Mouse (Mus musculus): Measurements from ENCODE around the gene Emilin2.

Emilin2 gene

DNA sequence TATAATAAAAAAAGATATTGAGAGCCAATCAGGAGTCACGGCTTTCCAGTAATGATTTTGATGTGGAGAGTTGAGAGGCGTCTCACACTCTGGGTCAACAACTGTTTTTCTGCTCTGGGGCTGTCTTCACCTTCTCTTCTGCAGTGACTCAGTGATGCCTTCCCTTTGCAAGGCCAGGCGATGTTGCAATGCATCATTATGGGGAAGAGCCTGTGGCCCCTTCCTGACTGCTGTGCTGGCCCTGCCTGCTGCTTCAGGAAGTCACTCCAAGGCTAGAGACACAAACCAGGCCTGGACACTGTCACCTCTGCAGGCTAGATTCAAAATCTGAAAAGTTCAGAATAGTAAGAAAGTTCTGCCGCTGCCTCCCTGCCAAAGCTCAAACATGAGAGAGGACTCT is 11.9 kb downstream of the Emilin2 start:
- DNase-seq: no peak

DNA sequence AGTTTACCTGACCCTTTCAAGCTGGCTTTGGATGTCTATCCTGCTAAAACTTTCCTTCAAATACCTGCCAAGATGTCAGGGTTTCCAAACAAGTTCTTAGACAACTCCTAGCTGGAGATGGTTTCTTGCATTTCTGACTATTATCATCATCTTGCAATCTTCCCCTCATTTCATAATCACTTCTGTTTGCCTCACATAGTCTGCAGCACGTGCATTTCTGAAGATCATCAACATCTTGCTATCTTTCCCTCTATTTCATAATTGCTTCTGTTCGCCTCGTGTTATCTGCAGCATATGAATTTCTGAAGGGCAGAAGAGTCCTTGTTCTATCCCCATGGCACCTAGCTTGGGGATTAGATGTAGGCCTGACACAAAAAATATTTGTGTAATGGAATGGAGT is 17.2 kb downstream of the Emilin2 start:
- no peak for DNase-seq

DNA sequence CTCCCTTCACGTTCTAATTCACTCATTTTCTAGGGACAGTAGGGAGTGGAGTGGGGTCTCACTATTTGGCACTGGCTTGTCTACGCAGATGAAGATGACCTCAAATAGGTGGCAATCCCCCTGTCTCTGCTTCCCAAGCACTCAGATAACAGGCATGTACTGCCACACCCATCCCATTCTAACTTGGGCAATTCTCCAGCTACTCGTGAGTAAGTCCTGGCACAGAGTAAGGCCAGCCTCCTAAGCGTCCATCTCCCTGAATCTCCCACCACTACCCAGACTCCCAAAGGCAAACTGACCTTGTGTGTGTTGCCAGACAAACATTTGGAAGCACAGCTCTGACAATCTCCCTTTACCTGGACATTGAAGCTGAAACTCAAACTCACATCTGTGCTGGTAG is 18.9 kb downstream of the Emilin2 start:
- DNase-seq: no peak

DNA sequence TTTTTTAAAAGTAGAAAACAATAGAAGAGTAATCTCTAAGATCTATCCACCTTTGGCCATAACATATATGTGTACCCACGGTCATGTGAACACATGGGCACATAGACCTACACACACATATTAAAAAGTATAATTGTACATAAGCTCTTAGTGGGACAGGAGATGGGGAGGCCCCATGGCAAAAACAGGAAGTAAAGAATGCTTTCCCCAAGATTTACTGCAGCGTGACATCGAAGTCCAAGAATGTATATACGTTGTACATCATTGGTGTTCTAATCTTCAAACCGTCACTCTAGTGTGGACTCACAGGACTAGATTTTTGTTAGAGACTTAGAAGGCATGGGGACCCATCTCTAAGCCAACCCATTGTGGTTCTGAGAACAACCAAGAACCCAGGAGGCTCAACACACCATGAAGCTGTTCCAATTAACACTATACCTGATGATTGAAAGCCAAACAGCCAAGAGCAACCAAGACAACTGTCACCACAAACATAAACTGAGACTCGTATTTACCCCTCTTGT is 19.8 kb downstream of the Emilin2 start:
- no peak for DNase-seq

DNA sequence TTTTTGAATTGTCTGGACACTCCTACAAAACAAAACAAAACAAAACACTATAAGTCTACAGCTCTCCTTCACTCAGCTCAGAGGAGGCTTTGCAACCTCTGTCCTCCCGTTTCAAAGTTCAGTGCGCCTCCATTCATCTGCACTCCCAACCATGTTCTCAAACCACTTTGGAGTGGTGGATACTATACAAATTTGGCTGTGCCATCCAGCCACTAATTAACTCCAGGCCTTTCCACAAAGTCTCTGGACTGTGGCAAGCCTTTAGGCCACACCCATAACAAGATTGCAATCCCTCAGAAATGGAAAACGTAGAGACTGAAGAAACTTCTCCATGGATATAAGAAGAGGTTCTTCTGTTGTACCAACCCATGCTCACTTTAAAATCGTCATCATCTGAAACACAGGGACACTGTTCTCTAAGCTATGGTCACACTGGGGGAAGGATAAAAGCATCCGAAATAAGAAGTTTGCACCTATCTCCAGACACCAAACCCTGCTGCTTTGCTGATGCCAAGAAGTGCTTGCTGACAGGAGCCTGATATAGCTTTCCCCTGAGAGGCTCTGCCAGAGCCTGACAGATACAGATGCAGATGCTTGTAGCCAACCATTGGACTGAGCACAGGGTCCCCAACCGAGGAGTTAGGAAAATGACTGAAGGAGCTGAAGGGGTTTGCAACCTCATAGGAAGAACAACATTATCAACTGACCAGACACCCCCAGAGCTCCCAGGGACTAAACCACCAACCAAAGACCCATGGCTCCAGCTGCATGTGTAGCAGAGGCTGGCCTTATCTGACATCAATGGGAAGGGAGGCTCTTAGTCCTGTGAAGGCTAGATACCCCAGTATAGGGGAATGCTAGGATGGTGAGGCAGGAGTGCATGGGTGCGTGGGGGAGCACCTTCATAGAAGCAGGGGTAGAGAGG is 21.0 kb downstream of the Emilin2 start:
- DNase-seq: no peak

DNA sequence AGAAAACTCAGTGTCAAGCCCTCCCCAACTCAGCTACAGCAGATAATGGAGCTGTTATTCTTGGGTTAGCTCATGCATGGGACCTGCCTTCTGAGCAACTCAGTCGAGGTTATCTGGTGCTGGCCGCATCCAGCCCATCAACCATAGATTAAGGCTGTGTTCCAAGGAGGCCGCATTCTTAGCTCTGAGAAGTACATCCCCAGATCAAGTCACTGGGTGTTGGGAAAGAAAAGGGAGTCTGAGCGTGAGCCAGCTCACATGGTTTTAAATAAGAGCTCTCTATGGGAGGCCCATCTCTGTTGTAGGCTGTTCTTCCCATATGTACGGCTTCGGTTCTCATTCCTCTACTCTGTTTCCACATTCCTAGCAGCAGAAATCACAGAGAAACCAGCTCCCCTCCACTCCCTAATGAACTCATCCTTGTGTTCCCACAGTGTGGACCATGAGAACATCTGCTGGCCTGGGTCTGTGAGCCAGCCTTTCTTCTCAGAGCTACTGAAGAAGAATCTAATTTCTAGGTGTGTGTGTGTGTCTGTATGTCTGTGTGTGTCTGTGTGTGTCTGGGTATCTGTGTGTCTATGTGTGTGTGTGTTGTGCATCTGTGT is 22.1 kb downstream of the Emilin2 start:
- DNase-seq: no peak

DNA sequence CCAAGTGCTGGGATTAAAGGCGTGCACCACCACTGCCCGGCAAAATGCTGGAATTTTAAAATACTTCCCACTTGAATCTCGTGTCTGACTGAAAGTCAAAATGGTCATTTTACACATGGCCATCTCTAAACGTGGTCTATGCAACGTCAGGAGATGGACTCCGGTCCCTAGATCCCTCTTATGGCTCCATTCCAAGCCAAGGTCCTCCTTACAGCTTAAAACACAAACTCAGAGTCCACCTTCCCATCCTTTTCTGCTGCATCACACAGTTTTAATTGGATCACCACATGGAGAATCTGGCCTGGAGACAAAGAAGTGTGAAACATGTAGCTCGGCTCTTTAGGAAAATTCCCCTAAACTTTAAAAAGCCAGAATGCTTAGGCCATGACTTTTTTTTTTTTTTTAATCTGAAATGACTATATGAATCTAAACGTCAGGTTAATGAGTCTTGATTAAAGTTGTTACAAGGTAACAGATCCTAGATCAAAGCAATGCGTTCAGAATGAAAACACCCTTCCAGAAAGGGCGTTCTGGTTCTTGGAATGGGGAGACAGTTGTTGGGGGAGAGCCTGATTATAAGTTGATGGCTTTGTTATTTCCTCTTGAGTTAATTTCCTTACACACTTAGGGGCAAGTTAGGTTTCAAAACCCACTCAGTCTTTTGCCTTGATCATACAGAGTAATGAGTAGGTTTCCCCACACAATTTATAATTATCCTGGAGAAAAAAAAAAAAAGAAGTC is 22.8 kb downstream of the Emilin2 start:
- no peak for DNase-seq

DNA sequence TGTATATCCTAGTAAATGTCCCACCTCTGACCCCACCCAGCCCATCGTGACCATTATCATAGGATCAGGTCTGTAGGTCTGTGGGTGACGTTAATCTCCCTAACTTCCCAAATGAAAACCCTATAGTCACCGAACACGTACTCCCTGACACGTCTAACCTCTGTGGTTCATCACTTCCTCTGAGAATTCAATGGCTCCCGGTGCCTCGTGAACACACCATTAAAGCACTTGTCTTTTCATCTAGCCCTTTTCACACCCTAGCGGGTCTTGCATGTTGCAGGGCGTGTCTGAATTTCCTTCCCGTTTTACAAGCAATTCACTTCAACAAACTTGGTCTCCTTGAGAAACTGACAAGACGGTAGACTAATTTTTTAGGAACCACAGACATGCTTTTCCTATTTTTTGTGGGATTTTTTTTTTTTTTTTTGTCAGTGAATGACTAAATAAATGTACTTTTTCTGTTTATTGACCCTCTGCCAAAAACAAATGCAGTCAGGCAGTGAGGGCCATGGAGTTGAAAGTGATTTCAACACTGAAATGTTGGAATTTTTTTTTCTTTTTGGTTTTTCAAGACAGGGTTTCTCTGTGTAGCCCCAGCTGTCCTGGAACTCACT is 23.5 kb downstream of the Emilin2 start:
- no peak for DNase-seq

DNA sequence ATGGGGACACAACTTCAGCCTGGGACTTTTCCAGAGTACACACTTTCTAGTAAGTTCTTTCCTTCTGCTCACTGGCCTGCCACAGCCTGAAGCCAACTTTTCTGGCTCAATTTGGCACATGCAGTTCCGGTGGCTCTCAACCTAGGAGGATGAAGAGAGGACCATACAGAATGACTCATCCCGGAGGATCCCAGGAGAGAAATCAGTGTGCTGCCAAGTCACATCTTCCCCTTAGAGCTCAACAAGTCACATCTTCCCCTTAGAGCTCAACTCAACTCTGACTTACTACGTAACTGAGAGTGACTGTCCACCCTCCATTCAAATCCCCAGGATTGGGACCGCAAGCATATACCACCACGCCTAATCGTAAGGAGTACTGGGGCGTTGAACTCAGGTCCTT is 24.2 kb downstream of the Emilin2 start:
- no peak for DNase-seq

DNA sequence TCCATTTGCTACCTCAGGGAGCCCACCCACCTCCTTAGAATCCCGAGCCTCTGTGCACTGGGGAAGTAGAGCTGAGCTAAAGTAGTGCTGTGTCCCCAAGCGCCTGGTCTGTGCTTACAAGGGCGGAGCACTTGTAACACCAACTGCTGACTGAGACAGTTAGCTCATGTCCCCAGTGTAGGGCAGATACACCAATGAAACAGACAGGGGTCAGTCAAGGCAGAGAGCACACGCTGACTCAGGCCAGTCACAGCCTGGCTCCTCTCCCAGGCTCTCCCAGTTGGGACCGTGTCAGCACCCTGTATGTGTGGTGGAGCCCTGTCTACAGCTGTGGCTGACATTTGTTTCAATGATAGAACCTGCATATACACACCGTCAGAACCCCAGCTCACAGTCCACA is 25.8 kb downstream of the Emilin2 start:
- no peak for DNase-seq

DNA sequence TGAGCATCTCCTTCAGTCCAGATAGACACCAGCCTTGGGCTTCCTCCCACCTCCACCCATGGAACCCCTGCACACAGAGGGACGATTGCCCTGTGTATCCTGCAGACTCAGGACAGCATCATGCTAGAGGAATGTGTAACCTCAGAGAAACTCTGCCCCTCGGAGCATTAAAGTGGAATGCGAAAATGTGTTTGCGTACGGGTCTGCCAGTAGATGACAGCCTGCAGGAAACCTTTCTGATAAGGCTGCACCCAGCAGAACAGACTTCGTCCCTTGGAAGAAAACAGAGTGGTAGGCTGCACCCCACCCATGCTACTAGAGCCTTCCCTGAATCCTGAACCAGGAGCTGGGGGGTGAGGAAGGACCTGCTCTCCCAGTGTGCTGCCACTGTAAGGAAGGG is 26.9 kb downstream of the Emilin2 start:
- no peak for DNase-seq

DNA sequence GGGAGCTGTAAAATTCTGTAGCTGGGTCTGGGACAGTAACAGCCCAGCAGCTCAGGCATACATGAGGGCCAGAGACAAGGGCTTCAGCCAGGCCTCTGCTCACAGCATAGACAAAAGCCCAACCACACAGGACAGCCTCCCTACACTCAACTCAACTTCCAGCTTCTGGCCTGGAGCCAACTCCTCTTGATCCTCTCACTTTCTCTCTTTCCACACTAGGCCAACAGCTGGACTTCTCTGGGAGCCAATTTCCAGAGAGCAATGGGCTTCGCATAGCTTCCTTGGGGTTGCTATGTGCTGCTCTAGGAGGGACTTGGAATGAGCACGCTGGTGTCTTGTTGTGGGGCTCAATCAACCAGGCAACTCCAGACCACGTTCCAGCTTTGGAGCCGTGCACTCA is 28.5 kb downstream of the Emilin2 start:
- no peak for DNase-seq

DNA sequence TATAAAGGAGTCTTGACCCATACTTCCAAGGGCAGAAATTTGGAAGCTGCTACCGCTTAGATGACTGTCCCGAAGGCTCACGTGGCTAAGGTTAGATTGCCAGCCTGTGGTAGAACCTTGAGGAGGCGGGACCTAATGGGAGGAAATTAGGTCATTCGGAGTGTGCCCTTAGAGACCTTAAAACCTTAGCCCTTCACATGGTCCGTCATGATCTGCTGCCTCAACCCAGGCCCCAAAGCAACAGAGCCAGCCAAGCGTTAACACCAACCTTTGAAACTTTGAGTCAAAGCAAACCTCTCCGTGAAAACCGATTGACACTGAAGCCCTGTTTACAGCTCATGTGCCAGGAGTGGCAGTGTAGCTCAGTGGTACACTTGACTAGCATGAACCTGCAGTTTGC is 29.1 kb downstream of the Emilin2 start:
- DNase-seq: no peak

DNA sequence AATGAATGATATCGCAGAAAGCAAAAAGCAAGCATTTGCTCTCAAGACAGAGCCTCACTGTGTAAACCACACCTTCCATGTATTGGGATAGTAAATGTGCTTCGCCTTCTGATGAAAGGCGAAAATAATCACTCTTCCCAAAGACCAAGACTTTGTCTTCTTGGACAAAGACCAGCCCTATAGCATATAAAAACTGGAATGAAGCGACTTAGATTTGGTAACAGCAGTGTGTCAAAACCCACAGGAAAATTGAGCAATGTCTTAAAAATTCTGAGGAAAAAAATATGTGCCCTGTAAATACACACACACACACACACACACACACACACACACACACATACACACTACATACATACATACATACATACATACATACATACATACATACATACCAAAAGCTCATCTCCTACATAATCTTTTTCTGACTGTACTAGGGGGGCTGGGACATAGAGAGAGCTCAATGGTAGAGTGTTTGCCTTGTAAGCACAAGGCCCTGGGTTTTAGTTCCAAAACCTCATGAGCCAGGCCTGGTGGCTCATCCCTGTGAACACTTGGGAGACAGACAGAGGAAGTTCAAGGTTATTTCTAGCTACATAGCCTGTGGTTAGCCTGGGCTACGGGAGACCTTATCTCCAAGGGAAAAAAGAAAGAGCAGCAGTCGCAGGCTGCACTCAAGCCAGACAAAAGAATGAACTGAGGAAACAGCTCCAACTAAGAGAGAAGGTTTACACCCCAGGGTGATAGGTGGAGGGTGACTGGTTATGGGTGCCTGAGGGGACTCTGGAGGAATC is 33.9 kb downstream of the Emilin2 start:
- no peak for DNase-seq

DNA sequence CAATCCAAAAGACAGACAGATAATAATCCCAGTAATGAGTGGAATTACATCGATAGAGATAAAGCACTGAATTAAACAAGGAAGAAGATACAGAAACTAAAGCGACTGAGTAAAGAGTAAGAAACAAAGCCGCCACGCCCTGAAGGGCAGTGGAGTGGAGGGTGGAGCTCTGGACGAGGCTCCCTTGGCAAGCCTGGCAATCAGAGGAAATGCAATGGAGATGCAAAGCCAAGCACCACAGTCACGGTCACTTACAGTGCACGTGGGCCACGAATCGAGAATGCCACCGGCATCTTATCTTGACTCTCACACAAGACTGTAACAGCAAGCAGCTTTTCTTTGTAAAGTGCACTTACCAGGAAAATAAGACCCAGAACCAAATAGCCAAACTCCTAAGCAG is 35.0 kb downstream of the Emilin2 start:
- DNase-seq: no peak

DNA sequence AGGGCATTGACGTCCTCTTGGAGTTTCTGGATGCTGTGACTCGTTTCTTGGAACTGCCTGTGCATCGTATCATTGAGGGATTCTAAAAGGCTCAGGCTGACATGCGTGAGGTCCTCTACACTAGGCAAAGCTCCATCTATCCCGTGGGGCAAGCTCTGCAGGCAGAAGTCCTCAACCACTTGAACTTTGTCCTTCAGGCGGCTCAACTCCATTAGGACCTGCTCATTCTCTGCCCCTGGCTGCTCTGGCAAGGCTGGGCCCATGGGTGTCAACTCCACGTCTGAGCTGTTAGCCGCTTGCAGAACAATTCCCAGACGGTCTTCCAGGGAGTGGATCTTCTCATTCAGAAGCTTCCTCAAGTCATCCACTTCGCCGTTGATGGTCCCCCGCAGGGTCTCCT is 37.9 kb downstream of the Emilin2 start:
- no peak for DNase-seq

DNA sequence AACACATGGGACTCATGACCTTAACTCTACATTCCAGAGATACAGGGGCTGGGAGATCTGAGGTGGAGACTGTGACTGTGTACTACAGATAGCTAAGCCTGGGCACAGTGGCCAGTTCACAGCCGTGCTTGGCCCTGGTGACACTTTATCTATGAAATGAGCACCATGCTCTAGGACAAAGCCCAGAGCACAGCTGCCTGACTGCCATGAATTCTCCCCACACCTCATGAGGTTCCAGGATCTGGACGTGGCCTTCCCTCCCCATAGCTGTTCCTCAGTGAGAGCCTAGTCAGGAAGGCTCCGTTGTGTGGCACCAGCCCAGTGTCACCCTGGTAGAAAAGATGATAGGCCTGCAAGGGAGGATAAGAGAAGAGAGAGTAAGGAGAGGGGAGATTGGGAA is 43.2 kb downstream of the Emilin2 start:
- DNase-seq: no peak

DNA sequence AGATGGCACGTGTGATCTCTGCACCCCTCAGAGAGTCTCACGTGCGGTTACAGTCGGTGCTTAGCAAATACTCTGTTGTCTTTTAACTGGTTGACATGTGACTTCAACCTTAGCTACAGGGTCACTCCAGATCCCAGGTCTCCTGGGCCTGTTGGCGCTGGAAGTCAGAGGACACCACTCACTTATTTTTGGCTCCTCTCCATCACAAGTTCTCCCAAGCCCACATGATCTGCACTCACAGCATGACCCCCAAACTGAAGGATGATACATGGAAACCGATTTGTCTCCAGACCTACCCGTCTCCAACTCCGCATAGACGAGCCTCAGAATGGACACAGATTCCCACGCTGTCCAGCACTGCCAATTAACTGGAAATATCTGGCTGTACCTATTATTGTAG is 43.6 kb downstream of the Emilin2 start:
- no peak for DNase-seq

DNA sequence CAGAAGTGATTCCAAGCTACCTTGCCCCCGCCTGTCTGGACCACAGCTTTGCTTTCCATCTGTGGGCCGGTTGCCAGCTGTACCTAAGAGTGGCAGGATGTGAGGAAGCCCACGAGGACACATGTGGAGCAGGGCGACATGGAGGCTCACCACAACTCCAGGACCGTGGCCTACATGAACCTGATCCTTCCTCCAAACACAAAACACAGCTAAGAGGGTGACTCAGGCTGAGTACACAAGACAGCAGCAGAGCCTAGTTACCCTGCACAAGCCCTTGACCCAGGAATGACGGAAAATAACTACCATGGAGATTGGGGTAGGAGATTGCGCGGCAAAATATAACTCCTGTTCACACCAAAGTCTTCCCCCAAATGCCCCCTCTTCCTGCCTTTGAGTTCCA is 44.4 kb downstream of the Emilin2 start:
- DNase-seq: no peak

DNA sequence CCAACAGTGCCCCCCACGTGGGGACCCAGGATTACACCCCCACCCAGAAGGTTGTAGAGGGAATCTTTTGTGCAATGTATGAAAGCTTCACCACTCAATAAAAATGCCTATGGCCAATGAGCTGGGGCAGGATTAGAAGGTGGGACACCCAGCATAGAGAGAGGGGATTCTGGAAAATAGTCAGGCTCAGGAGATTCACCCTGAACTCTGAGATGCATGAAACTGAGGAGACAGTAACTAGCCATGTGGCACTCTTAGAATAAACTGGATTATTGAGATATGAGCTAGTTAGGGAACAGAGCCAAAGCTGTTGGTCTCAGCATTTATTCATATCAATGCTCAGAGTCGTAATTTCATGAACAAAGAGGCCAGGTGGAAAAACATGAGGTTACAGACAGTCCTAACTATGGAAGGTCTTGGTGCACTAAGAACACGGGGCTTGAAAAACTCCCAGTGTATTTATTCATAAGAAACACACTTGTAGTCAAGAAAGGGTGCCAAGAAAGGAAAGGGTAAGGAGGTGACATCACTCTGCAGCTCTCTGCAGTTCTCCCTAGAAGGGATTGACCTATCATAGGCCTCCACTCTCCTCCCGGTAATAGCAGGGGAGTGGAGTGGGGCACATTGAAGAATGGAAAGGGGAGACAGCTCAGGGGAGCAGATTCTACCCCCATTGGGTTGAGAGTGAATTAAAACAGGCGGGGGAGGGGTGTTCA is 46.3 kb downstream of the Emilin2 start:
- no peak for DNase-seq

DNA sequence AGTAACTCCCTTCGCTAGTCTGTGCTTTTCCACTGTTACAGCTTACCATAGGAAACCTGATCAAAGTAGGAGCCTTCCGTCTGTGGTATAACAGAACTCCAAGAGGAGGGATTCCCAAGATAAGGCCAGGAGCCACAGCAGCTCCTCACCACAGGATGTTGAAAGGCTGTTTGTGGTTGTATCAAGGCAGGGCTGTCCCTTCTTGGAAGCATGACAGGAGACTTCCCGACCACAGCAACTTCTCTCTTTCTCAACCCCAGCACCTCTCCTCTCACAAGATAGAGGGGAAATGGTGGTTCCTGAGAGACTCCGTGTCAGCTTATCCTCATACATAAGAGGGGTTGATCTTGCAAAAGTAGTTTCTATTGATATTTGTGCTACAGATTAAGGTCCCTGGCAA is 47.0 kb downstream of the Emilin2 start:
- DNase-seq: no peak

DNA sequence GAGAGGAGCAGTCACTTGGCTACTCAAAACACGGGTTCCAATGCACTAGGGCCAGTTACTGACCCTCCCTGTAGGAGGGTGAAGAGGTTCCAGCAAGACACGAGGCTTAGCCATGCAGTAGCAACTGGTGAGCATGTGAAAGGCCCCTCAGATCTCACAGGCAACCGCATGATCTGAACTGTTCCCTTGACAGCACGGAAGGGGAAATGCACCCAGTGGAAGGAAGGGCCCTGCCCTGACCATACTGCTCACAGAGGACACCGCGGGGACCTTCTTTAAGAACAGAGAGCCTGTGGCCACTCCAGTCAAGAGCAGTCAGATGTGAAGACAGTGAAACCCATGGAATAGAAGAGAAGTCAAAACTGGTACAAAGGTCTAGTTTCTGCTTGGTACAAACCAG is 48.6 kb downstream of the Emilin2 start:
- peak; percentile 27 for DNase-seq

Data from thymus, postnatal 4 days (tissue).